Mouse (Mus musculus): ENCODE results near the gene Lamp1. TPM values are rescaled to one million over a fixed set of nuclear protein-coding genes. Genes with fewer than 3 reads are reported as not detected.

Lamp1 gene
- total RNA-seq, 2 experiments from 2014 or later = 282 to 294 TPM

GRCm38 (mm10) chr8:13164361-13164760 lies 5.4 kb downstream of the Lamp1 start:
- no peak for DNase-seq

- DNase-seq = no peak
These were observed 11.5 kb downstream of the Lamp1 start for GRCm38 (mm10) chr8:13170510-13170909.

- DNase-seq = no peak
These were observed 15.3 kb downstream of the Lamp1 start for GRCm38 (mm10) chr8:13174305-13174704.

GRCm38 (mm10) chr8:13174811-13175210 lies 15.8 kb downstream of the Lamp1 start:
- no peak for DNase-seq

- no peak for DNase-seq
These were observed 16.7 kb downstream of the Lamp1 start for GRCm38 (mm10) chr8:13175650-13176049.

- no peak for DNase-seq
These were observed 18.4 kb downstream of the Lamp1 start for GRCm38 (mm10) chr8:13177173-13177852.

GRCm38 (mm10) chr8:13178137-13178536 lies 19.2 kb downstream of the Lamp1 start:
- DNase-seq = no peak

- DNase-seq = no peak
These were observed 20.5 kb downstream of the Lamp1 start for GRCm38 (mm10) chr8:13179482-13179881.

GRCm38 (mm10) chr8:13179948-13180347 lies 21.0 kb downstream of the Lamp1 start:
- no peak for DNase-seq

GRCm38 (mm10) chr8:13180408-13180807 lies 21.4 kb downstream of the Lamp1 start:
- no peak for DNase-seq

GRCm38 (mm10) chr8:13180911-13181690 lies 22.1 kb downstream of the Lamp1 start:
- no peak for DNase-seq

GRCm38 (mm10) chr8:13181691-13181976 lies 22.7 kb downstream of the Lamp1 start:
- DNase-seq = no peak

- no peak for DNase-seq
These were observed 27.9 kb downstream of the Lamp1 start for GRCm38 (mm10) chr8:13186819-13187218.

- DNase-seq = no peak
These were observed 28.3 kb downstream of the Lamp1 start for GRCm38 (mm10) chr8:13187229-13187628.

GRCm38 (mm10) chr8:13187638-13188037 lies 28.7 kb downstream of the Lamp1 start:
- DNase-seq = no peak

GRCm38 (mm10) chr8:13188052-13188555 lies 29.1 kb downstream of the Lamp1 start:
- no peak for DNase-seq

- no peak for DNase-seq
These were observed 29.9 kb downstream of the Lamp1 start for GRCm38 (mm10) chr8:13188857-13189256.

GRCm38 (mm10) chr8:13190235-13190634 lies 31.3 kb downstream of the Lamp1 start:
- DNase-seq = no peak

GRCm38 (mm10) chr8:13194818-13195217 lies 35.9 kb downstream of the Lamp1 start:
- no peak for DNase-seq

GRCm38 (mm10) chr8:13197493-13197892 lies 38.5 kb downstream of the Lamp1 start:
- no peak for DNase-seq

GRCm38 (mm10) chr8:13199385-13200061 lies 40.6 kb downstream of the Lamp1 start:
- no peak for DNase-seq

- peak; percentile 73 for DNase-seq
These were observed 41.5 kb downstream of the Lamp1 start, which contains the start of gene Grtp1 for GRCm38 (mm10) chr8:13200301-13201012. TSS of gene Grtp1 (minus strand) at chr8:13200620.

GRCm38 (mm10) chr8:13201013-13201334 lies 42.0 kb downstream of the Lamp1 start:
- DNase-seq = no peak

All from heart, postnatal 4 days (tissue).